Mouse (Mus musculus) intestine, embryonic 14.5 days (tissue): ENCODE measurements around the gene Actr2. TPM values are rescaled to one million over a fixed set of nuclear protein-coding genes. Genes with fewer than 3 reads are reported as not detected.

Experiments
- ATAC-seq: fragments of 200-750 bp; cut with Nextera tagmentation; replicated peaks from 2 replicates; pipeline ENCODE4 v1.8.0; 2017; ENCODE audit warnings: low read depth, moderate number of reproducible peaks, moderate TSS enrichment, moderate library complexity; ENCODE audit not compliant: low FRiP score, low TSS enrichment
- DNase-seq: peaks from one replicate; pipeline ENCODE4 v3.0.0-alpha.2; 2018; ENCODE audit warnings: low spot score
- H3K27ac ChIP-seq: fragments of 300-500 bp; sonication (generic); 2 replicates; pipeline ENCODE4 v1.5.1; 2014; ENCODE audit warnings: low read depth, mild to moderate bottlenecking, control low read depth
- H3K27me3 ChIP-seq: fragments of 300-500 bp; sonication (generic); replicated peaks from 2 replicates; pipeline ENCODE4 v1.6.1; 2014; ENCODE audit warnings: low read length, control low read depth; ENCODE audit not compliant: control insufficient read depth, insufficient read depth
- H3K36me3 ChIP-seq: fragments of 300-500 bp; sonication (generic); 2 replicates; pipeline ENCODE4 v1.6.1; 2014; ENCODE audit warnings: low read length, control low read depth; ENCODE audit not compliant: control insufficient read depth, insufficient read depth
- H3K4me1 ChIP-seq: fragments of 300-500 bp; sonication (generic); replicated peaks from 2 replicates; pipeline ENCODE4 v1.6.1; 2014; ENCODE audit warnings: low read length, control low read depth, mixed read lengths; ENCODE audit not compliant: control insufficient read depth, insufficient read depth
- H3K4me2 ChIP-seq: fragments of 300-500 bp; sonication (generic); 2 replicates; pipeline ENCODE4 v1.6.1; 2014; ENCODE audit warnings: low read length
- H3K4me3 ChIP-seq: fragments of 300-500 bp; sonication (generic); 2 replicates; pipeline ENCODE4 v1.5.1; 2014; ENCODE audit warnings: low read depth, low read length, control low read depth, mixed read lengths
- H3K9ac ChIP-seq: fragments of 300-500 bp; sonication (generic); 2 replicates; pipeline ENCODE4 v1.6.1; 2014; ENCODE audit warnings: mild to moderate bottlenecking, low read length
- H3K9me3 ChIP-seq: fragments of 300-500 bp; sonication (generic); 2 replicates; pipeline ENCODE4 v1.6.1; 2016; ENCODE audit warnings: low read length, control low read depth; ENCODE audit not compliant: control insufficient read depth
- whole genome bisulfite sequencing: fragments of 180-500 bp; shearing (Covaris S2); extraction: QIAGEN DNeasy Blood & Tissue Kit; methylation state at CpG from one replicate; pipeline ENCODE4 v1.1.7; 2014; 5-methylcytosine and 5-hydroxymethylcytosine counted together
- polyA plus RNA-seq: library from polyadenylated mRNA; unstranded; fragments of >200 nt; fragmentation: Nextera tagmentation; extraction: Ambion mirVana; gene quantifications from 2 replicates; pipeline ENCODE4 v1.2.1, GENCODE M21; 2014

The Actr2 gene
- polyA plus RNA-seq, 1 experiment from 2014 or later = 66.5 TPM

DNA sequence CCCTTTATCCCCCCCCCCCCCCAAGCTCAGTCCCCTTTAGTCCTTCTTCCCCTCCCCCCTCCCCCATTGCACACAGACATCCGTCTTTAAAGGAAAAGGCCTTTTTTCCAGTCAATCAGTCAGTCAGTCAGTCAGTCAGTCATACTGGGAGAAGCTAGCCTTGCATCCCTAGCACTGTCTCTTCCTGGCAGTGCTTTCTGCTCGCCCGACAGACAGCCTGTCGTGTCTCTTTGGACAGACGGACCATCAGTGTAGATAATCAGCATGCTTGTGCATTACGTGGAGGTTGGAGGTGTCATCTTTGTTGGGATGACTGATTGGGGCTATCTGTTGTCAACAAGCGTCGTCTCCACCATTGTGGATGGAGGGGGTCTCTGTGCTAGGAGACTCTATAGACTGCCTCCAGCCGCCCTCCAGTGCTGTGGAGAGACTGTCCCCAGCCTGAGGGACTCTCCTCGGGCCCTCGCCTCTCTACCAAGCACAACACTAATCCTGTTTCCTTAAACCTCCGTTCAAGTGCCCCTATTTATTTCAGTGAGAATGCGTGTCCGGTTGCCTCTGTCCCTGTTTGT, 89.7 kb downstream of the Actr2 start:
- Histone ChIP-seq H3K4me1 (no peaks in the 10 kb centered on the region), H3K27ac (no peak overlapping the region), H3K36me3 (peaks cover 64% of the 10 kb centered on the region), H3K27me3 (no peaks in the 10 kb centered on the region), H3K9me3 (peaks cover 37% of the 10 kb centered on the region), H3K4me3 (no peak overlapping the region), H3K4me2 (no peak overlapping the region), H3K9ac (no peak overlapping the region)
- ATAC-seq (no peak), DNase-seq (no peak)
- 91% methylated on average over 14 of the region's 14 CpGs for WGBS

DNA sequence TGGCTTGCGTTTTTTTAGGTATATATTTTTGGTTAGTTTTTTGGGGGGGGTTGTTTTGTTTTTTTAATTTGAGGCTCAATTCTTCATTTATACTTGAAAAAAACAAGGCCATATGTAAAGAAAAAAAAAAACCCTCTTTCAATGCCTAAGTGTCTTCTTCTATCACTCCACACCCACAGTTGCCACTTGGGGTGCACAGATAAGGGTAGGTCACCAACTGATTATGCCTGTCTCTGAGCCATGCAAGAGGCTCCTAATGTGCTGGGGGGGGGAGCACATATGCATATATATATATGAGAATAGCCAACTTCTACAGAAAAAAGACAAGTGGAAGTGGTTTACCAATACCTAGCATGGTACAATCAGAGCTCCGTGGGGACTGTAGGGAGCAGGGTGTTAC, 90.3 kb downstream of the Actr2 start:
- Histone ChIP-seq H3K9me3 (peaks cover 40% of the 10 kb centered on the region), H3K4me1 (no peaks in the 10 kb centered on the region), H3K4me3 (no peak overlapping the region), H3K36me3 (peaks cover 68% of the 10 kb centered on the region), H3K27ac (no peak overlapping the region), H3K27me3 (no peaks in the 10 kb centered on the region), H3K9ac (no peak overlapping the region), H3K4me2 (no peak overlapping the region)
- DNase-seq (no peak), ATAC-seq (no peak)
- WGBS = 94% methylated on average over 2 of the region's 2 CpGs

GRCm38 (mm10) chr11:20020720-20021119, 92.0 kb downstream of the Actr2 start:
- H3K9me3 ChIP-seq = peaks cover 40% of the 10 kb centered on the region
- WGBS = 97% methylated on average over 35 of the region's 35 CpGs
- no peak overlapping the region for H3K9ac ChIP-seq
- H3K27ac ChIP-seq = no peak overlapping the region
- H3K4me3 ChIP-seq = no peak overlapping the region
- ATAC-seq (no peak), DNase-seq (peak; percentile 58)
- no peaks in the 10 kb centered on the region for H3K27me3 ChIP-seq
- peaks cover 79% of the 10 kb centered on the region for H3K36me3 ChIP-seq
- H3K4me1 ChIP-seq = no peaks in the 10 kb centered on the region
- no peak overlapping the region for H3K4me2 ChIP-seq

GRCm38 (mm10) chr11:20018905-20019304, 93.8 kb downstream of the Actr2 start:
- WGBS = 98% methylated on average over 2 of the region's 2 CpGs
- H3K36me3 ChIP-seq = peaks cover 74% of the 10 kb centered on the region
- peaks cover 40% of the 10 kb centered on the region for H3K9me3 ChIP-seq
- ATAC-seq (no peak), DNase-seq (no peak)
- H3K4me1 ChIP-seq = no peaks in the 10 kb centered on the region
- H3K4me2 ChIP-seq = no peak overlapping the region
- H3K27ac ChIP-seq = no peak overlapping the region
- H3K27me3 ChIP-seq = no peaks in the 10 kb centered on the region
- no peak overlapping the region for H3K9ac ChIP-seq
- no peak overlapping the region for H3K4me3 ChIP-seq

DNA sequence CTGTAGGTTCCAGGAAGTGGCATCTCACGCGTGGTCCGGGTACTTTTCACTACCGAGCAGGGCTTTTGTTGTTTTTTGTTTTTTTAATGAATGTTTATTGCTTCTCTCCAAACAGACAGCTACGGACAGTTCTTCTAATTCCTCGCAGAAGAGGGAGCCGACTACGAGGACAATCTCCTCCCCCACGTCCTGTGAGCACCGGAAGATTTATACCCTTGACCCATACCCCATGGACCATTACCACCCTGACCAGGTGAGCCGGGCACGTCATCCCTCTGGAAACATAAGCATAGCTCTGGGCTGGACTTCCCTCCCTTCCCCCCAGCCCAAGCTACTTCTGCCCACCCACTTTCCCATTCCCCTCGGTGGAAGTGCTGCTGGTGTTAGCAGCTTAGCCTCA, 94.8 kb downstream of the Actr2 start:
- H3K27me3 ChIP-seq = no peaks in the 10 kb centered on the region
- no peak overlapping the region for H3K9ac ChIP-seq
- H3K4me2 ChIP-seq = no peak overlapping the region
- WGBS = 93% methylated on average over 13 of the region's 13 CpGs
- ATAC-seq (no peak), DNase-seq (no peak)
- no peak overlapping the region for H3K27ac ChIP-seq
- no peak overlapping the region for H3K4me3 ChIP-seq
- no peaks in the 10 kb centered on the region for H3K4me1 ChIP-seq
- peaks cover 40% of the 10 kb centered on the region for H3K9me3 ChIP-seq
- peaks cover 75% of the 10 kb centered on the region for H3K36me3 ChIP-seq

DNA sequence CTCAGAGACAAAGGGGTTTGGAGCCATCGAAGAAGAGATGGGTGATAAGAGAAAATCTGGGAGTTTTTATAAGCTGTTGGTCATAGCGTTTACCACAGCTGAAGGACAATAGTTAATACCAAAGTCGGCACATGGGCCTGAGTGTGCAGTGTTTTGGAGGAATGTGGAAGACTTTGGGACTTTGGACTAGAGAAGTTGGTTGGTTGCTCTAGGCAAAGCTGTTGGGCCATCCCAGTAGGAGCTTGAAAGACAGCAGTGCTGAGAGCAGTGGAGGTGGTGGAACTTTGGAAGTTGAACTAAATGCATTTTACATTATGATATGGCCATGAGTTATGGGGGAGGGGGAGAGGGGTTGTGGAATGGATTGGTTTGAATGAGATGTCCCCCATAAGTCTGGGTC, 99.3 kb downstream of the Actr2 start:
- H3K4me2 ChIP-seq = no peak overlapping the region
- H3K4me1 ChIP-seq = peaks cover 5% of the 10 kb centered on the region; the same call in 1 of the 2 replicates
- no peak overlapping the region for H3K4me3 ChIP-seq
- 96% methylated on average over 3 of the region's 3 CpGs for WGBS
- ATAC-seq = no peak
- H3K9me3 ChIP-seq = peaks cover 7% of the 10 kb centered on the region; the same call in 1 of the 2 replicates
- H3K27ac ChIP-seq = no peak overlapping the region
- no peak for DNase-seq
- H3K9ac ChIP-seq = no peak overlapping the region
- H3K36me3 ChIP-seq = peaks cover 50% of the 10 kb centered on the region
- H3K27me3 ChIP-seq = no peaks in the 10 kb centered on the region

Other genes with a start within 250 kb of the Actr2 start
- gene Spred2, start 188.5 kb downstream of the Actr2 start, polyA plus RNA-seq = 7.2 and 8.4 TPM in 2 replicates
- gene Rab1a, start 88.5 kb upstream of the Actr2 start, polyA plus RNA-seq = 216 and 226 TPM in 2 replicates
- gene Cep68, start 136.5 kb upstream of the Actr2 start, polyA plus RNA-seq = 34.1 and 38.0 TPM in 2 replicates
- gene Slc1a4, start 219.8 kb upstream of the Actr2 start, polyA plus RNA-seq = 17.2 and 18.2 TPM in 2 replicates